Mouse (Mus musculus): ENCODE measurements around the gene Ackr3. TPM values are rescaled to one million over a fixed set of nuclear protein-coding genes. Genes with fewer than 3 reads are reported as not detected.

Ackr3 gene
- polyA plus RNA-seq, 1 experiment from 2014 or later, result 27.0 TPM

DNA sequence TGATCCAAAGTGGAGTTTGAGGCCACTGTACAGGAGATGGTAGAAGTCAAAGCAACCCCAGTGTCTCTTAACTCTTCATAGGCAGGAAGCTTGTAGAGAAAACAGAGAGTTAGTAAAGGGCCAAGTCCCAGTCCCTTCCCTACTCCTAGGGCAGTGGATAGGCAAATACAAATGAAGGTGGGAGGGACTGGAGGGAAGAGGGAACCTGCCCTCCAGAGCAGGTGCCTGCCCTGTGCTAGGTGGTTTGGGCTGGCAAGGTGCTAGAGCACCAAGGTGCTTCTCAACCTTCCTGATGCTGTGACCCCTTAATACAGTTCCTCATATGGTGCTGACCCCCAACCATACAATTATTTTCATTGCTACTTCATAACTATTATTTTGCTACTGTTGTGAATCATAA is 26.2 kb upstream of the Ackr3 start:
- H3K4me1 ChIP-seq (ENCODE audit: control insufficient read depth, insufficient read depth, low read length), result peaks cover 5% of the 10 kb centered on the region; the same call in 1 of the 2 replicates
- ATAC-seq (replicated peaks; ENCODE audit: extremely low read depth, insufficient read depth, low FRiP score), result no peak
- H3K27me3 ChIP-seq (ENCODE audit: control insufficient read depth, insufficient read depth, low read length), result peaks cover 7% of the 10 kb centered on the region; the same call in 1 of the 2 replicates
- H3K9me3 ChIP-seq (replicated peaks; ENCODE audit: control insufficient read depth, low read length), result no peaks in the 10 kb centered on the region
- no peak overlapping the region for H3K9ac ChIP-seq (ENCODE audit: low read length)
- no peak overlapping the region for H3K4me3 ChIP-seq (ENCODE audit: low read length)
- H3K36me3 ChIP-seq (ENCODE audit: control insufficient read depth, insufficient read depth), result no peaks in the 10 kb centered on the region
- no peak overlapping the region for H3K27ac ChIP-seq (ENCODE audit: low read length)
- no peak overlapping the region for H3K4me2 ChIP-seq (ENCODE audit: low read depth, low read length)

DNA sequence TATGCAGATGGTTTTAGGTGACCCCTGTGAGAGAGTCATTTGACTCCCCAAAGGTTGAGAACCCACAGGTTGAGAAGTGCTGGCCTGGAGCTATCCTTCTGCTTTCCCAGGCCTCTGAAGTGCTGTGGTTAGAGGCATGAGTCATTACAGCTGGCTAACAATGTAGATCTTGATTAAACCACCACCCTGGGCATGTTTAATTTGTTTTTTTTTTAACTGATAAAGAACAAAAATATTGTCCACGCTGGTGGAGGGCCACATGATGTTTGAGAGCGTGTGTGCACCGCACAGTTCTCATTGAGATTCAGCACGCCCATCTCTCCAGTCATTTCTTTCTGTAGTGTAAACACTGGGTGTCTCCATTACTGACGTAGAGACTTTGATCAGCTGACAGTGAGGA is 25.8 kb upstream of the Ackr3 start:
- Histone ChIP-seq H3K27ac (ENCODE audit: low read length) (no peak overlapping the region), H3K27me3 (ENCODE audit: control insufficient read depth, insufficient read depth, low read length) (peaks cover 7% of the 10 kb centered on the region; the same call in 1 of the 2 replicates), H3K9me3 (replicated peaks; ENCODE audit: control insufficient read depth, low read length) (no peaks in the 10 kb centered on the region), H3K9ac (ENCODE audit: low read length) (no peak overlapping the region), H3K4me2 (ENCODE audit: low read depth, low read length) (no peak overlapping the region), H3K4me1 (ENCODE audit: control insufficient read depth, insufficient read depth, low read length) (peaks cover 5% of the 10 kb centered on the region; the same call in 1 of the 2 replicates), H3K4me3 (ENCODE audit: low read length) (no peak overlapping the region), H3K36me3 (ENCODE audit: control insufficient read depth, insufficient read depth) (no peaks in the 10 kb centered on the region)
- WGBS, result 59% methylated on average over 5 of the region's 5 CpGs
- ATAC-seq (replicated peaks; ENCODE audit: extremely low read depth, insufficient read depth, low FRiP score), result no peak

DNA sequence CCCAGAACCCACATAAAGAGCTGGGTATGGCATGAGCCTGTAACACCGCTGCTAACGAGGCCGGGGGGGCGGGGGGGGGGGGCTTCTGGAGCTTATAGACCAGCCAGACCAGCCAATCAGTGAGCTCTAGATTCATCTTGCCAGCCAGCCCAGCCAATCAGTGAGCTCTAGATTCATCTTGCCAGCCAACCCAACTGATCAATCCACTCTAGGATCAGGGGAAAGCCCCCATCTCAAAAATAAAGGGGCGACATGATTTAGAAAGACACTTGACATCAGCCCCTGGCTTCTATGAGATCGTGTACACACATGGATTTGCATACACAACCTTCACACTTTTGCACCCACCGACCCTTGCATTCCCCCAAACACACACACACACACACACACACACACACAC is 23.3 kb upstream of the Ackr3 start:
- 77% methylated on average over 7 of the region's 7 CpGs for WGBS
- no peak for ATAC-seq (replicated peaks; ENCODE audit: extremely low read depth, insufficient read depth, low FRiP score)
- H3K9ac ChIP-seq (ENCODE audit: low read length), result no peak overlapping the region
- H3K36me3 ChIP-seq (ENCODE audit: control insufficient read depth, insufficient read depth), result no peaks in the 10 kb centered on the region
- no peak overlapping the region for H3K4me3 ChIP-seq (ENCODE audit: low read length)
- H3K9me3 ChIP-seq (replicated peaks; ENCODE audit: control insufficient read depth, low read length), result no peaks in the 10 kb centered on the region
- no peak overlapping the region for H3K4me2 ChIP-seq (ENCODE audit: low read depth, low read length)
- H3K4me1 ChIP-seq (ENCODE audit: control insufficient read depth, insufficient read depth, low read length), result peaks cover 5% of the 10 kb centered on the region; the same call in 1 of the 2 replicates
- H3K27me3 ChIP-seq (ENCODE audit: control insufficient read depth, insufficient read depth, low read length), result peaks cover 7% of the 10 kb centered on the region; the same call in 1 of the 2 replicates
- no peak overlapping the region for H3K27ac ChIP-seq (ENCODE audit: low read length)

DNA sequence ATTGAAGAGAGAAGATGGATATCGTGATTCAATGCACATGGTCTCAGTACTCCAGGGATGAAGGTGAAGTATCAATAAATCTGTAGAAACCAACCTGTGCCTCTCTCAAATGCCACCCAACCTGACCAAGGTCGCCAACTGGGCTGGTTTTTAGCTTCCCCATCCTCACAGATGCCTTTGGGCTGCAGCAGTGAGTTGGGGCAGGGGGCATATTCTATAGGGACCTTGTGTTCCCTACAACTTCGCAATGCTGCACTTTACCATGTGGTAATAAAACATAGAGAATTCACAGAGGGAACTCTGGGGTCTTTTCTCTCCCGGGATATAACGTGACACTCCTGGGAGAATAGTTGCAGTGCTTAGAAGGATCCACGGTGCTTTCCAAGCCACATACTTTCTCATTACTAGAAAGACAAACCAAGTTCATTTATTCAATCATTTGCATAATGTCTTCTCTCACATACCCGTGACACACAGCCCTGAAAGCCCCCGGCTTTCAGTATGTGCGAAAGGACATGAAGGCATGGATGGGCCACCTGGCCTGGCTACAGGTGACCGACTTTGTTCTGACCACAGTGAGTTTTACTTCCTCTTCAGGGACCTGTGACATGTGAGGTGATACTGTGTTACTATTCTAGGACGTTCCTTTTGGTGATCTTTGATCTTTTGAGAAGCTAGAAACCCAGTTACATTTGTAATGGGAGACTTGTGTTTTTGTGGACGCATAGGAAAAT is 22.6 kb upstream of the Ackr3 start:
- Histone ChIP-seq H3K4me2 (ENCODE audit: low read depth, low read length) (no peak overlapping the region), H3K9ac (ENCODE audit: low read length) (no peak overlapping the region)
- ATAC-seq (replicated peaks; ENCODE audit: extremely low read depth, insufficient read depth, low FRiP score), result no peak

DNA sequence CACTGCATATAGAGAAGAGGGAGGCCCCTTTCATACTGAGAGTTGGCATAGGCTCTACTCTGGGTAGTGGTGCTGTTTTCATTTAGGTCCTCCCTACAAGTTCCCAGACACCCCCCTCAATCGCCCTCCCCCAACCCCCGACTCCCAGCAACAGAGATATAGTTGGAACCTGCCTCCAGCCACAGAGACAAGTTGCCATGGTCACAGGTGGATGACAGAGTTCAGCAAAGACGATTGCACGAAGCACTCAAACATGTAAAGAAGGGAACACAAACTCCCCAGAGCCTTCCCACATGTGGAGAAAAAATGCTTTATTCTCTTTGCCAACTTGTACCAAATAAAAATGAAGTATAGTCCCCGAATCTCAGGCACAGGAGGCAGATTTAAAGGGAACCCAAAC is 21.3 kb upstream of the Ackr3 start:
- no peak overlapping the region for H3K4me3 ChIP-seq (ENCODE audit: low read length)
- H3K27me3 ChIP-seq (ENCODE audit: control insufficient read depth, insufficient read depth, low read length), result peaks cover 7% of the 10 kb centered on the region; the same call in 1 of the 2 replicates
- ATAC-seq (replicated peaks; ENCODE audit: extremely low read depth, insufficient read depth, low FRiP score), result no peak
- 54% methylated on average over 5 of the region's 5 CpGs for WGBS
- H3K9me3 ChIP-seq (replicated peaks; ENCODE audit: control insufficient read depth, low read length), result peaks cover 4% of the 10 kb centered on the region; the same call in 1 of the 2 replicates
- H3K4me1 ChIP-seq (ENCODE audit: control insufficient read depth, insufficient read depth, low read length), result no peaks in the 10 kb centered on the region
- H3K9ac ChIP-seq (ENCODE audit: low read length), result no peak overlapping the region
- H3K27ac ChIP-seq (ENCODE audit: low read length), result no peak overlapping the region
- no peak overlapping the region for H3K4me2 ChIP-seq (ENCODE audit: low read depth, low read length)
- no peaks in the 10 kb centered on the region for H3K36me3 ChIP-seq (ENCODE audit: control insufficient read depth, insufficient read depth)

More for the DNA sequence above, 22.6 kb upstream of the Ackr3 start:
- no peaks in the 10 kb centered on the region for H3K36me3 ChIP-seq (ENCODE audit: control insufficient read depth, insufficient read depth)
- no peak overlapping the region for H3K27ac ChIP-seq (ENCODE audit: low read length)
- WGBS, result 74% methylated on average over 12 of the region's 12 CpGs
- no peaks in the 10 kb centered on the region for H3K9me3 ChIP-seq (replicated peaks; ENCODE audit: control insufficient read depth, low read length)
- no peak overlapping the region for H3K4me3 ChIP-seq (ENCODE audit: low read length)
- peaks cover 3% of the 10 kb centered on the region; the same call in 1 of the 2 replicates for H3K4me1 ChIP-seq (ENCODE audit: control insufficient read depth, insufficient read depth, low read length)
- peaks cover 7% of the 10 kb centered on the region; the same call in 1 of the 2 replicates for H3K27me3 ChIP-seq (ENCODE audit: control insufficient read depth, insufficient read depth, low read length)

DNA sequence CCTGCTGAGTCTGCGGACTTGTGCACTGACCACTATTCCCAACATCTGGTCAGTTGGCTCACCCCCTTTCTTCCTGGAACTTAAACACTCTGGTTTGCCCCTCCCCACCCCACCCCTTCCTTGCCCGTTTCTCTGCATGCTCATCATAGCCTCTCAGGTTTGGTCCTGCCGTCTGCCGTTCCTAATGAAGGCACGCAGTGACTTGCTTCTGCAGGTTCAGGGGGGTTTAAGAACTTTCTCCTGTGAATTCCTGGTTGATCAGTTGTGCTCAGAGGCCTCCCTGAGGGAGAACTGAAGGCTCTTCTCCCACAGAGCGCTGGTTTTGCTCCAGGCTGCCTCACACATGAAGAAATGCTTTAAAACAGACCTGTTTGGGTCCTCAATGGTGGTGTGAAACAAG is 20.2 kb upstream of the Ackr3 start:
- Histone ChIP-seq H3K36me3 (ENCODE audit: control insufficient read depth, insufficient read depth) (no peaks in the 10 kb centered on the region), H3K4me2 (ENCODE audit: low read depth, low read length) (no peak overlapping the region), H3K27me3 (ENCODE audit: control insufficient read depth, insufficient read depth, low read length) (peaks cover 7% of the 10 kb centered on the region; the same call in 1 of the 2 replicates), H3K9ac (ENCODE audit: low read length) (no peak overlapping the region), H3K9me3 (replicated peaks; ENCODE audit: control insufficient read depth, low read length) (peaks cover 4% of the 10 kb centered on the region; the same call in 1 of the 2 replicates), H3K4me1 (ENCODE audit: control insufficient read depth, insufficient read depth, low read length) (no peaks in the 10 kb centered on the region), H3K4me3 (ENCODE audit: low read length) (no peak overlapping the region), H3K27ac (ENCODE audit: low read length) (no peak overlapping the region)
- ATAC-seq (replicated peaks; ENCODE audit: extremely low read depth, insufficient read depth, low FRiP score), result no peak
- 55% methylated on average over 6 of the region's 6 CpGs for WGBS

DNA sequence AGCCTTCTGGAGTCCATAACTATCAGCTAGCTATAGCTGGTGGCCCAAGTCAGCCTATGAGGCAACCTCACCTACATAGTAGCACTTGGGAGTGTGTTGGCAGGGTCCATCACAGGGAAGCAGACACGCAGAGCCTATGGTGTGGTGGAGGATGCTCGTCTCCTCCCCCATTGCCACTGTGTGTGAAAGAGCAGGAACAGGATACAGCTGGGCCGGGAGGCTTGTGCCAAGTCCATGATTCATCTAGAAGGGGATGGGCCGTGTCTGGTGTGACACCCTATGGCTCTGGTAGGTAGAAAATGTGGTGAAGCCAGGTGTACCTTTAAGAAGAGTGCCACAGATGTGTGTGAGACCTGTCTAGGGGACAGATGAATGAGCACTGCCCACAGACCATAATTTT is 17.6 kb upstream of the Ackr3 start:
- Histone ChIP-seq H3K9ac (ENCODE audit: low read length) (no peak overlapping the region), H3K4me1 (ENCODE audit: control insufficient read depth, insufficient read depth, low read length) (no peaks in the 10 kb centered on the region), H3K36me3 (ENCODE audit: control insufficient read depth, insufficient read depth) (no peaks in the 10 kb centered on the region), H3K4me2 (ENCODE audit: low read depth, low read length) (no peak overlapping the region), H3K27me3 (ENCODE audit: control insufficient read depth, insufficient read depth, low read length) (no peaks in the 10 kb centered on the region; the same call in 1 of the 2 replicates), H3K9me3 (replicated peaks; ENCODE audit: control insufficient read depth, low read length) (peaks cover 4% of the 10 kb centered on the region; the same call in 1 of the 2 replicates), H3K27ac (ENCODE audit: low read length) (no peak overlapping the region), H3K4me3 (ENCODE audit: low read length) (no peak overlapping the region)
- ATAC-seq (replicated peaks; ENCODE audit: extremely low read depth, insufficient read depth, low FRiP score), result no peak
- 61% methylated on average over 4 of the region's 4 CpGs for WGBS

DNA sequence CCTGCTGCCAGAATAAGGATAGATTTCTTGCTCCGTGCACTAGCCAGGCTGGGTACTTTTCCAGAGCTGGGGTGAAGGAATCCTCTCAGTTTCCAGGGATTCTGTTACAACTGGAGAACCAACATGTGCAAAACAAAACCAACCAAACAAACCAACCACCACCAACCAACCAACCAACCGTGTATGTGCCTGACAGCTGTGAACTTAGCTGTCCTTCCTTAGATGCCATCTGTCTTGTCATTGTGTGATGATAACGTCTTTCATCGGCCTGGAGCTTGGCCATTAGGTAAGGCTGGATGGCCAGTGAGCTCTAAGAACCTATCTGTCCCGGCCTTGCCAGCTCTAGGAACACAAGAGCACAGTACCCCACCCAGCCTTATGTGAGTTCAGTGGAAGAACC is 16.9 kb upstream of the Ackr3 start:
- Histone ChIP-seq H3K9ac (ENCODE audit: low read length) (no peak overlapping the region), H3K27ac (ENCODE audit: low read length) (no peak overlapping the region), H3K4me2 (ENCODE audit: low read depth, low read length) (no peak overlapping the region), H3K4me3 (ENCODE audit: low read length) (no peak overlapping the region), H3K36me3 (ENCODE audit: control insufficient read depth, insufficient read depth) (no peaks in the 10 kb centered on the region), H3K27me3 (ENCODE audit: control insufficient read depth, insufficient read depth, low read length) (no peaks in the 10 kb centered on the region; the same call in 1 of the 2 replicates), H3K4me1 (ENCODE audit: control insufficient read depth, insufficient read depth, low read length) (no peaks in the 10 kb centered on the region), H3K9me3 (replicated peaks; ENCODE audit: control insufficient read depth, low read length) (peaks cover 4% of the 10 kb centered on the region; the same call in 1 of the 2 replicates)
- ATAC-seq (replicated peaks; ENCODE audit: extremely low read depth, insufficient read depth, low FRiP score), result no peak
- WGBS, result 82% methylated on average over 5 of the region's 5 CpGs

DNA sequence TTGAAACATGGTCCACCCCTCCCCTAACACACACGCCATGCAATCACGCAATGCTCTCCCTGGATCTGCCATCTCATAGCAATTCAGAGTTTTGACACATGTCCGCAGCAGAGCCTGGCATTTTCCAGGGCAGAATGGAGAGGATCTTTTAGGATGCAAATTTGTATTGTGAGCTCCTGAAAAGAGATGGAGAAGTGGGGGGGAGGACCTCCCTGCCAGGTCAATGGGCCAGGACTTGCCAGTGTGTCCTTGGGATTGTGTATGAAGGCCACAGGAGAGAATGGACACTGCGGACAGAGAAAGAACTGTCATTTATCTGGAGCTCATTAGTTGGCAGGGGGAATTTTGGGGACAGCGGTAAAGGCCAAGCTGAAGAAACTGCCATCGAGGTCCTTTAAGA is 14.7 kb upstream of the Ackr3 start:
- 88% methylated on average over 6 of the region's 6 CpGs for WGBS
- Histone ChIP-seq H3K9me3 (replicated peaks; ENCODE audit: control insufficient read depth, low read length) (peaks cover 4% of the 10 kb centered on the region; the same call in 1 of the 2 replicates), H3K4me2 (ENCODE audit: low read depth, low read length) (no peak overlapping the region), H3K36me3 (ENCODE audit: control insufficient read depth, insufficient read depth) (no peaks in the 10 kb centered on the region), H3K4me1 (ENCODE audit: control insufficient read depth, insufficient read depth, low read length) (no peaks in the 10 kb centered on the region), H3K4me3 (ENCODE audit: low read length) (no peak overlapping the region), H3K9ac (ENCODE audit: low read length) (no peak overlapping the region), H3K27me3 (ENCODE audit: control insufficient read depth, insufficient read depth, low read length) (no peaks in the 10 kb centered on the region; the same call in 1 of the 2 replicates), H3K27ac (ENCODE audit: low read length) (no peak overlapping the region)
- no peak for ATAC-seq (replicated peaks; ENCODE audit: extremely low read depth, insufficient read depth, low FRiP score)
